Mouse (Mus musculus) lung, postnatal 10 days (tissue): ENCODE data around the gene Rrp8.

ENCODE experiments used
- DNase-seq: peaks from one replicate; pipeline ENCODE4 v3.0.0; 2021

The Rrp8 gene

GRCm38 (mm10) chr7:105736911-105737521 is at the start of gene Rrp8:
Gene Rrp8, minus strand, starts transcription at chr7:105737385.
- peak; percentile 52 for DNase-seq

- no peak for DNase-seq
Observed at GRCm38 (mm10) chr7:105786506-105787284, 49.5 kb upstream of the Rrp8 start.

- peak; percentile 32 for DNase-seq
Observed at GRCm38 (mm10) chr7:105784556-105784955, 47.4 kb upstream of the Rrp8 start.

GRCm38 (mm10) chr7:105783861-105784260 is 46.7 kb upstream of the Rrp8 start:
- DNase-seq = no peak

GRCm38 (mm10) chr7:105778553-105779265 is 41.5 kb upstream of the Rrp8 start:
- DNase-seq = peak; percentile 81

- peak; percentile 78 for DNase-seq
Observed at GRCm38 (mm10) chr7:105777797-105778552, 40.8 kb upstream of the Rrp8 start.

- DNase-seq = no peak
Observed at GRCm38 (mm10) chr7:105777316-105777715, 40.1 kb upstream of the Rrp8 start.

- no peak for DNase-seq
Observed at GRCm38 (mm10) chr7:105776026-105776425, 38.8 kb upstream of the Rrp8 start.

GRCm38 (mm10) chr7:105774661-105775060 is 37.5 kb upstream of the Rrp8 start:
- peak; percentile 30 for DNase-seq

- DNase-seq = peak; percentile 29
Observed at GRCm38 (mm10) chr7:105773041-105773440, 35.9 kb upstream of the Rrp8 start.

GRCm38 (mm10) chr7:105772331-105772730 is 35.1 kb upstream of the Rrp8 start:
- no peak for DNase-seq

GRCm38 (mm10) chr7:105769959-105770358 is 32.8 kb upstream of the Rrp8 start:
- DNase-seq = no peak

GRCm38 (mm10) chr7:105767729-105768165 is 30.6 kb upstream of the Rrp8 start:
- DNase-seq = peak; percentile 55

- no peak for DNase-seq
Observed at GRCm38 (mm10) chr7:105764331-105764730, 27.1 kb upstream of the Rrp8 start.

GRCm38 (mm10) chr7:105762517-105763270 is 25.5 kb upstream of the Rrp8 start:
- DNase-seq = no peak

GRCm38 (mm10) chr7:105761813-105762484 is 24.8 kb upstream of the Rrp8 start:
- DNase-seq = no peak

GRCm38 (mm10) chr7:105753281-105753680 is 16.1 kb upstream of the Rrp8 start:
- no peak for DNase-seq

- DNase-seq = no peak
Observed at GRCm38 (mm10) chr7:105752716-105753115, 15.5 kb upstream of the Rrp8 start.

GRCm38 (mm10) chr7:105751491-105752433 is 14.6 kb upstream of the Rrp8 start, which contains the start of gene Tpp1:
Gene Tpp1, minus strand, starts transcription at chr7:105752235.
- peak; percentile 97 for DNase-seq

GRCm38 (mm10) chr7:105747776-105748175 is 10.6 kb upstream of the Rrp8 start:
- DNase-seq = no peak
